Mouse (Mus musculus): ENCODE results near the gene Zfyve27.

Gene Zfyve27

GRCm38 (mm10) chr19:42144067-42144466 is 19.7 kb upstream of the Zfyve27 start:
- WGBS: 37% methylated on average over 6 of the region's 6 CpGs

- WGBS: 19% methylated on average over 8 of the region's 8 CpGs
Observed at GRCm38 (mm10) chr19:42144541-42145167, 19.1 kb upstream of the Zfyve27 start.

GRCm38 (mm10) chr19:42145210-42145609 is 18.5 kb upstream of the Zfyve27 start:
- WGBS: 31% methylated on average over 4 of the region's 4 CpGs

DNA sequence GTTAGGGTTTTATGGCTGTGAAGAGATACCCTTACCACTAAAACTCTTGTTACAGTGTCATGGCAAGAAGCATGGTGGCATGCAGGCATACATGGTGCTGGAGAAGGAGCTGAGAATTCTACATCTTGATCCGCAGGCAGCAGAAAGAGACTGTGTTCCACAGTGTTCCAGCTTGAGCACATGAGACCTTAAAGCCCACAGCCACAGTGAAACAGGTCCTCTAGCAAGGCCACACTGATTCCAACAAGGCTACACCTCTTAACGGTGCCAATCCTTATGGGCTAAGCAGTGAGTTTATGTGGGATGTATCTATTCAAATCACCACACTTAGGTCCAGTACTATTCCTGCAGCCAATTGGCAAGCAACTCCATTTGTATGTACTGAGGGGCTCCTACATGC is 18.0 kb upstream of the Zfyve27 start:
- WGBS: 84% methylated on average over 2 of the region's 2 CpGs

DNA sequence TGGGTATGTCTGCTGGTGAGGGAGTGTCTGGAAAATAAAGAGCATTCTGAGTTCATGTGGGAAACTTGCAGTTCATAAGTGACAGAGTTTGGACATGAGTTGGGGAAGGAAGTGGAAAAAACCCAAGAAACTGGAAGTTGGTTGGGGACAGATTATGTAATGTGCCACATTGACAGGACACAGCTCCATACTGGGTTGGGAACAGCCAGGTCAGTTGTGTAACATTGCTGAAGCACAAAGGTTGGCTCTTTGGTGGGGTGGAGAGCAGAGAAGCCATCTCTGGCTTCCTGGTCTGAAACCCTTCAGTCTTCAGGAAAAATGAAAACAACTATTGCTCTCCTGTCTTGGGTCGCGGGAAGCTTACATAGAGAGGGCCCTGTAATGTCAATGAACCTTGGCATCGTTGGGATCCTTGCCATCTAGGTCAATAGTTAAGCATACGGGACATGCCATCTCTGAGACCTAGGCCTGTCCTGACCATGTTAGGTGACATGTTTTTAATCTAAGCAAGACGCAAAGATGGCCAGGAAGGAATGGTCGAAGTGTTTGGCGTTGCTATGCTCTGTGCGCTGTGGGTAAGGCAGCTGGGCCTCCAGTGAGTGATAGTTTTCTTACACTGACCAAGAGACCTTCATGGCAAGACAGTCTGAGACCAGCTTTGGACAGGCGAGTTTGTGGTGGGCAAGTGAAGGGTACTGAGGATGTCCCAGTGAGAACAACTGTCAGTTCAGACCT is 17.3 kb upstream of the Zfyve27 start:
- WGBS: 97% methylated on average over 9 of the region's 9 CpGs

DNA sequence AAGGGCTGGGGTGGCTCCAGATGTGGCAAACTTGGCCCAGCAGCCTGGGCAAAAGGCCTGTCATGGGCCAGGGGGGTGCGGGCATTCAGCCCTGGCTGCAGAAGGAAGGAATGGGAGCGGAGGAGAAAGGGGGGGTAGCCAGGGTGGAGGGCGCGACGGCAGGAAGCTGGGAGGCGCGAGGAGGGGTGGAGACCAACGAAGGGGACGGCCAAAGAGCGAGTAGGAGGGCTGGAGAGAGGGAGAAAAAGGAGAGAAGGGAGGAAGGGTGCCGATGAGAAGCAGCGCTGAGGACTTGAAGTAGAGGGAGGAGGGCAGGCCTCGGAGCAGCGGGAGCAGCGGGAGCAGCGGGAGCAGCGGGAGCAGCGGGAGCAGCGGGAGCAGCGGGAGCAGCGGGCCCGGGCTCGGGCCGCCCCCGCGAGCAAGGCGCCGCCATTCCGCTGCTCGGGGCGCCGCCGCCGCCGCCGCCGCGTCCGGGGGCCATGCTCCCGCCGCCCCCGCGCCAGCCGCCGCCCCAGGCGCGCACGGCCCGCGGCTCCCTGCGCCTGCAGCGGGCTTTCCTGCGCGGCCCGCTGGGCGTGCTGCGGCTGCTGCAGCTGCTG is 16.5 kb upstream of the Zfyve27 start, which contains the start of gene Marveld1:
TSS of gene Marveld1 (plus strand) at position 231 of the 599 bp plus-strand sequence.
- 3% methylated on average over 41 of the region's 57 CpGs for WGBS

GRCm38 (mm10) chr19:42147769-42148568 is 15.8 kb upstream of the Zfyve27 start:
- WGBS: 3% methylated on average over 63 of the region's 63 CpGs

- WGBS: 29% methylated on average over 7 of the region's 7 CpGs
Observed at GRCm38 (mm10) chr19:42148569-42148860, 15.2 kb upstream of the Zfyve27 start.

GRCm38 (mm10) chr19:42151990-42152389 is 11.8 kb upstream of the Zfyve27 start:
- WGBS: 6% methylated on average over 6 of the region's 6 CpGs

- WGBS: 68% methylated on average over 12 of the region's 12 CpGs
Observed at GRCm38 (mm10) chr19:42157493-42158237, 6.1 kb upstream of the Zfyve27 start.

DNA sequence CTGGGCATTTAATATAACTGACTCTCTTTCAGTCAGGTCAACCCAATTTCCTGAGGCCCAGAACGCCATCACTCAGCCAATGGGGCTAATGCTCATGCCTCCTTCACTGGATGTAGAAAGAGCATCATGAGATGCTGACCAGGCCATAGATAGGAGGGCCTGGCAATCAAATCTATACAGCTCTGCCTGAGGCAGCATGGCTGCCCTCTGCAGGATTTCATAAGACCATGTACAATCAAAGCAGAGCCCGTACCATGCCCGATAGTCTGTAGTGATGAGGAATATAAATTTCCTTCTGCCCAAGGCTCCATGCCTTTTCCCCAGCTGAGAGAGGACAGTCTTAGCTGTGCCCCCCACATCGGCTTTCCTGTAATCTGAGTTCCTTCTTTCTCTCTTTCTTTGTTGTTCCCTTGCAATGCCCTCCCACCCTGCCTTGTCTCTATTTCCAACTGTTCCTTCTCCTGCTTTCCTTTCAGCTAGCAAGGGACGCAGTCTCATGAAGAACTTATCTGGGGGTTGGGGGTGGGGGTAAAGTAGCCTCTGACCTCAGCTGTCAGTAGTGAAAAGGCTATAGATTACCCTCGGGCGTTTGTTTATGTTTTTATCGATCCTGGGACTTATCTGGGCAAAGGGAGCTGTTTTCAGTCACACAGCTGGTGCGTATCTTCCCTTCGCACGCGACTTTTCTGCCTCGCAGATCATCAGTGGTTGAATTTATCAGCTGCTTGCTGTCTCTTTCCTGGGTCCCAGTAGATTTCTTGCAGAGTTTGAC is 5.3 kb upstream of the Zfyve27 start:
- WGBS: 75% methylated on average over 13 of the region's 13 CpGs

DNA sequence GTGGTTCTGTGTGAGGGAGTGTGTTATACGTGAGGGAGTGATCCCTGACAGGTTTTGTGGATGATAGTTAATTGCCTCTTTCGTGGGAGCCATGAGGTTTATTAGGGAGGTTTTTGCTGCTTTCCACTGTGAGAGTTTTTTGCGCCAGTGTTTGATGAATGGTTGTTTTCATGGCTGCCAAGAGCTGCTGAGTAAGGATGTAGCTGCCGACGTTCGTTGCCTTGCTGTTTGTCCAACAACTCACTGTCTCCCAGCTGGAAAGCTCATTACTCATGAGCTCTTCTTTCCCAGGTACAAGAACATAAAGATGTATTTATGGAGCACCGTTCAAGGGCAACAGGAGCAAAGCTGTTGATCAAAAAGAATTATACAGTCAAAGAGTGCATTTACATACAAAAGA is 437 bp downstream of the Zfyve27 start:
- WGBS: 18% methylated on average over 7 of the region's 7 CpGs

DNA sequence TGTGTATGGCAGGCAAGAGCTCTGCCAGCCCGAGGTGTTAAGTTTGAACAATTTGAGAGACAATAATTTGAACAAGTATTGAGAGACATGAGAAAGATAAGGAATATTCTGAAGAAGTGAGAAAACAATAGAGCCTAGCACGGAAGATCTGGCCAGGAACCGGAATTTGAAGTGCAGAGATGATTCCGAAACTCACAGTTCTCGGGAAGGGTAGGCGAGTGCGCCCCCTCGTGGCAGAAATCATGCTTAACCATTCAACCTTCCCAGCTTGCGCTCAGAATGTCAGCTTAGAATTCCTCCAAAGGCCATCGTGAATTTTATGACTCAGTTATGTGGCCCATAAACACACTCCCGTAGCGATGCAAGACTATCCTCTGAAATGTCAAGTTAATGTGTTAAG is 2.4 kb downstream of the Zfyve27 start:
- 4% methylated on average over 12 of the region's 12 CpGs for WGBS

GRCm38 (mm10) chr19:42166766-42167165 is 3.0 kb downstream of the Zfyve27 start:
- 58% methylated on average over 3 of the region's 3 CpGs for WGBS

- WGBS: 71% methylated on average over 9 of the region's 9 CpGs
Observed at GRCm38 (mm10) chr19:42167489-42167888, 3.7 kb downstream of the Zfyve27 start.

DNA sequence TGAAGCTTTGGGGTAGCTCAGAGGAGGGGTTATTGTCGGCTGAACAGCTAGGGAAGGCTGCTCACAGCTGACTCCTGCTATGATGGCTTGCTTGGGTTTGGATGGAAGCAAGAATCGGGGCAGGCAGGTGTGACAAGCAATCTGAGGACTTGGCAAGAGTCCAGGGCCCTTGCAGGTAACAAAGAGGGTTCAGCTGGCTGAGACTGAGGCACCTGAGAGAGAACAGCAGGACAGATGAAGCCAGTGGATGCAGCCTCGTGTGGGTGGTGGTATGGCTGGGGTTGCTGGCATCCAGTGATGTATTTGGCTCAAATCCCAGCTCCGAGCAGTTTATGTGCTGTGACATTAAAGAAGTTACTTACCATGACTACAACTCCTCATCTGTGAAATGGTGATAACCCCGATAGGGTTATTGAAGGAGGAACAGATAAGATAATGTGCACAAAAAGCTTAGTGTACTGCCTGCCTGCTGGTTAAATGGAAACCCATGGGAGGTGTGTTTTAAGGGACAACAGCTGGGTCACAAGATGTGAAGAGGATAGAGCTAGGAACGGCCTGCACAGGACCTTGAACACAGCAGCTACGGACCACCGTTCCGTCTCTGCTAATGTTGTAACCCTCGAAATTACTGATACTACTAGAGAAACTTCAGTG is 5.7 kb downstream of the Zfyve27 start:
- 56% methylated on average over 10 of the region's 10 CpGs for WGBS

GRCm38 (mm10) chr19:42170025-42170969 is 6.5 kb downstream of the Zfyve27 start:
- under 1% methylated on average over 56 of the region's 56 CpGs for WGBS

GRCm38 (mm10) chr19:42176841-42177240 is 13.1 kb downstream of the Zfyve27 start:
- WGBS: 80% methylated on average over 7 of the region's 7 CpGs

DNA sequence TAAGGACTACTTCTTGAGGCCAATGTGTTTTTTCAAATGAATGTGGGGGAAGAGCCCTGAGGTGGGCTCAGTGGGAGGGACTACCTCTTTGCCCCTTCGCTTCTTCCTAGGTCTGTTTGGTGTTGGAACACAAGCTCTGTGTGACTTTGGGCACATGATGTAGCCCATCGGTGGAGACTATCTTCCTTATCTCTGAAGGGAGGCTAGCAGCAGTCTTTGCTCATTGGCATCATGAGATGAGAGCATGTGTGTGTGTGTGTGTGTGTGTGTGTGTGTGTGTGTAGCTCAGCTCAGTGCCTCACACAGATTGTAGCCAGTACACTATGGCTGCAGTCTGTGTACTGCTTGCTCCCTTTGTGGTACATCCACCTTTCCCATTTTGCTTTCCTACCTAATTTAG is 13.7 kb downstream of the Zfyve27 start:
- 84% methylated on average over 2 of the region's 2 CpGs for WGBS

Data from cerebral cortex, adult 2 months (tissue).